In the genomic region with DNA sequence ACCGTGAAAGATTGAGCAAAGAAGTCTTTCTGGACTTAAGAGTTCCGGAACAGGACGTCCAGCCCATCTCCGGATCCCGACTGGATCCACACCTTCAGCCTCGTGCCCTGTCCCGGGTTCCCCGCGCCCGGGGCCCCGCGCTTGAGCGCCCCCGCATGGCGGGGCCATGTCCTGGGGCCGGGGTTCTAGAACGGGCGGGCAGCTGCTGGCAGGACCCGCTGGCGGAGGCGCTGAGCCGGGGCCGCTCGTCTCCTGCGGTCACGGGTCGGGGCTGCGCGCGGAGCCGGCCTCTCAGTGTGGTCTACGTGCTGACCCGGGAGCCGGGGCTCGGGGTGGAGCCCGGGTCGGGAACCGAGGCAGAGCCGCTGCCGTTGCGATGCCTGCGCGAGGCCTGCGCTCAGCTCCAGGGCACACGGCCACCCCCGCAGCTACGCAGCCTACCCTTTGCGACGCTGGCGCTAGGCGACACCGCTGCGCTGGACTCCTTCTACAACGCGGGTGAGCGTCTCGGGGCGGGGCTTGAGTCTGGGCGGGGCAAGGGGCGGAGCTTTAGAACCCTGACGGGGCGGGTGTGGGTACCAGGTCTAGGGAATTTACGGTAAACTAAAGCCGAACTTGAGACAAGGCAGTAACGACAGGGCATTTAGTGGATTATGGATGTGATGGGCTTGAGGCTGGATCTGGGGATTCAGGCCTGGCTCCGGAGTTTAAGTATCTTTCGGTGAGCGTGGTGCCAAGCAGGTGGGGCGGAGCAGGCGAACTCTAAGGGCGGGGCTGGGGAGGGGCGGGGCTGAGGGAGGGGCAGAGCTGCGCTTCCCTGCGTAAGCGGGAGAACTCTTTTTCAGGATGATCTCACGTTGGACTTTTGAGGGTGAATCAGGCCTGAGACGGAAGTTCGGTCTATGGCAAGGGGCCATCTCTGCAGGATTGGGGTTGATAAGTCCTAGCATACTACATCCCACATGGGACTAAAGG, we compare ENCODE assay signal across 1 mouse cellular context.
A peak's percentile ranks its signal among the peaks of the same experiment; 100 is the strongest.
TF ChIP-seq lines count a peak whose summit lies in the region.

No protein-coding gene starts in this region.

TF ChIP-seq in myocyte, 11 proteins besides CTCF, POLR2A, EP300 and RAD21:
- TF ChIP-seq MAX (IDR thresholded peaks at IDR 0.05; ENCODE audit: low read depth), result no peak
- TF ChIP-seq POLR2AphosphoS2 (IDR thresholded peaks at IDR 0.05; ENCODE audit: insufficient read length, low read depth), result peak; percentile 92
- TF ChIP-seq MYOG (IDR thresholded peaks at IDR 0.05; ENCODE audit: control insufficient read depth in 1 of 3, insufficient read depth in 1 of 3, insufficient read length in 2 of 3, low read depth in 2 of 3), result peak in 2 of 3 experiments; percentile 39 to 56
TF ChIP-seq in myocyte: peak in this region for 2.
